Mouse (Mus musculus): Measurements from ENCODE around the gene Ap2m1. TPM values are rescaled to one million over a fixed set of nuclear protein-coding genes. Genes with fewer than 3 reads are reported as not detected.

The Ap2m1 gene
- 174 TPM for total RNA-seq (2023)

GRCm38 (mm10) chr16:20535296-20536080 is at the start of gene Ap2m1:
Gene Ap2m1, plus strand, starts transcription at chr16:20535478.

GRCm38 (mm10) chr16:20498677-20499475 is 36.4 kb upstream of the Ap2m1 start, which contains the start of gene Eif2b5:
Gene Eif2b5, plus strand, starts transcription at chr16:20498817.

GRCm38 (mm10) chr16:20516726-20517201 is 18.5 kb upstream of the Ap2m1 start, which contains the start of gene Dvl3:
Gene Dvl3, plus strand, starts transcription at chr16:20516982.

GRCm38 (mm10) chr16:20548096-20548948 is 13.0 kb downstream of the Ap2m1 start, which contains the start of gene Abcf3:
Gene Abcf3, plus strand, starts transcription at chr16:20548577.

GRCm38 (mm10) chr16:20589366-20589938 is 54.2 kb downstream of the Ap2m1 start, which contains the start of gene Vwa5b2:
Gene Vwa5b2, plus strand, starts transcription at chr16:20589471.

Other genes with a start within 250 kb of the Ap2m1 start
- gene Parl, start 233.1 kb upstream of the Ap2m1 start, total RNA-seq (2023): 82.8 TPM
- gene Cyp2ab1, start 210.1 kb upstream of the Ap2m1 start, total RNA-seq (2023): not detected
- gene Abcc5, start 109.1 kb upstream of the Ap2m1 start, total RNA-seq (2023): 77.7 TPM
- 37.4 TPM for gene Eif2b5, start 36.7 kb upstream of the Ap2m1 start, total RNA-seq (2023)
- 41.3 TPM for gene Dvl3, start 18.5 kb upstream of the Ap2m1 start, total RNA-seq (2023)
- gene Abcf3, start 13.1 kb downstream of the Ap2m1 start, total RNA-seq (2023): 82.8 TPM
- 0.40 TPM for gene Vwa5b2, start 54.0 kb downstream of the Ap2m1 start, total RNA-seq (2023)
- gene Eef1akmt4, start 76.1 kb downstream of the Ap2m1 start, total RNA-seq (2023): 8.0 TPM
- gene Gm49333, start 76.1 kb downstream of the Ap2m1 start, total RNA-seq (2023): not detected
- gene Alg3, start 76.3 kb downstream of the Ap2m1 start, total RNA-seq (2023): 14.0 TPM
- not detected for gene Camk2n2, start 85.8 kb downstream of the Ap2m1 start, total RNA-seq (2023)
- gene Ece2, start 94.3 kb downstream of the Ap2m1 start, total RNA-seq (2023): not detected
- 100 TPM for gene Psmd2, start 116.2 kb downstream of the Ap2m1 start, total RNA-seq (2023)
- gene Eif4g1, start 132.8 kb downstream of the Ap2m1 start, total RNA-seq (2023): 284 TPM
- 2.0 TPM for gene Fam131a, start 157.8 kb downstream of the Ap2m1 start, total RNA-seq (2023)
- gene Polr2h, start 182.2 kb downstream of the Ap2m1 start, total RNA-seq (2023): 24.2 TPM
- 4.2 TPM for gene Clcn2, start 182.3 kb downstream of the Ap2m1 start, total RNA-seq (2023)
- not detected for gene Chrd, start 197.6 kb downstream of the Ap2m1 start, total RNA-seq (2023)
- not detected for gene Thpo, start 199.0 kb downstream of the Ap2m1 start, total RNA-seq (2023)